Mouse (Mus musculus): ENCODE measurements at regions not wholly inside any gene's neighbourhood (a gene's known extent, or its start where the extent isn't known, plus 50 kb on each side); places are given as distances from the start of the nearest gene placed in this dataset.
"Not testable (repeated sequence)": the region's sequence is repeated elsewhere in the genome, so short reads cannot be mapped to it uniquely, and the experiment has no call there.

GRCm38 (mm10) chr17:16704199-16704598, 359.7 kb upstream of the Zfp960 start:
- no peak overlapping the region for H3K4me3 ChIP-seq (ENCODE audit: insufficient read depth, poor library complexity, severe bottlenecking)
- no peak for TF ChIP-seq MYOG (IDR thresholded peaks at IDR 0.05; ENCODE audit: control insufficient read depth, extremely low read depth, insufficient read length)
- TF ChIP-seq MAX (IDR thresholded peaks at IDR 0.05): no peak
- no peak for TF ChIP-seq MYOD1 (IDR thresholded peaks at IDR 0.05; ENCODE audit: control insufficient read depth, insufficient read length, low read depth)
- TF ChIP-seq USF1 (IDR thresholded peaks at IDR 0.05; ENCODE audit: low read depth): no peak
- TF ChIP-seq CTCF (IDR thresholded peaks at IDR 0.05; ENCODE audit: control insufficient read depth, insufficient read depth, insufficient read length): no peak
- TF ChIP-seq CEBPB (IDR thresholded peaks at IDR 0.05; ENCODE audit: low read depth): no peak
- no peak for TF ChIP-seq FOSL1 (IDR thresholded peaks at IDR 0.05; ENCODE audit: insufficient read depth, low read length, poor library complexity, severe bottlenecking)
- no peaks in the 10 kb centered on the region for H3K36me3 ChIP-seq (ENCODE audit: control insufficient read depth, insufficient read depth)
- H3K79me2 ChIP-seq (ENCODE audit: control insufficient read depth, insufficient read depth): no peaks in the 10 kb centered on the region
- H3ac ChIP-seq (ENCODE audit: control insufficient read depth, insufficient read length, low read depth): no peak overlapping the region
- no peaks in the 10 kb centered on the region for H3K79me3 ChIP-seq (ENCODE audit: low read depth)
- no peaks in the 10 kb centered on the region for H3K27me3 ChIP-seq (ENCODE audit: control insufficient read depth, insufficient read depth, insufficient read length)

GRCm38 (mm10) chr17:16705890-16706289, 358.0 kb upstream of the Zfp960 start:
- H3K79me2 ChIP-seq (ENCODE audit: control insufficient read depth, insufficient read depth): no peaks in the 10 kb centered on the region
- H3ac ChIP-seq (ENCODE audit: control insufficient read depth, insufficient read length, low read depth): no peak overlapping the region
- H3K4me3 ChIP-seq (ENCODE audit: insufficient read depth, poor library complexity, severe bottlenecking): no peak overlapping the region
- no peaks in the 10 kb centered on the region for H3K36me3 ChIP-seq (ENCODE audit: control insufficient read depth, insufficient read depth)
- TF ChIP-seq MYOG (IDR thresholded peaks at IDR 0.05; ENCODE audit: control insufficient read depth, extremely low read depth, insufficient read length): no peak
- TF ChIP-seq MAX (IDR thresholded peaks at IDR 0.05): no peak
- no peak for TF ChIP-seq FOSL1 (IDR thresholded peaks at IDR 0.05; ENCODE audit: insufficient read depth, low read length, poor library complexity, severe bottlenecking)
- no peak for TF ChIP-seq MYOD1 (IDR thresholded peaks at IDR 0.05; ENCODE audit: control insufficient read depth, insufficient read length, low read depth)
- no peak for TF ChIP-seq CTCF (IDR thresholded peaks at IDR 0.05; ENCODE audit: control insufficient read depth, insufficient read depth, insufficient read length)
- TF ChIP-seq USF1 (IDR thresholded peaks at IDR 0.05; ENCODE audit: low read depth): no peak
- TF ChIP-seq CEBPB (IDR thresholded peaks at IDR 0.05; ENCODE audit: low read depth): no peak
- H3K79me3 ChIP-seq (ENCODE audit: low read depth): no peaks in the 10 kb centered on the region
- H3K27me3 ChIP-seq (ENCODE audit: control insufficient read depth, insufficient read depth, insufficient read length): no peaks in the 10 kb centered on the region

GRCm38 (mm10) chr17:16726904-16727303, 337.0 kb upstream of the Zfp960 start:
- TF ChIP-seq MAX (IDR thresholded peaks at IDR 0.05) (no peak), CEBPB (IDR thresholded peaks at IDR 0.05; ENCODE audit: low read depth) (no peak), USF1 (IDR thresholded peaks at IDR 0.05; ENCODE audit: low read depth) (no peak), MYOD1 (IDR thresholded peaks at IDR 0.05; ENCODE audit: control insufficient read depth, insufficient read length, low read depth) (no peak), FOSL1 (IDR thresholded peaks at IDR 0.05; ENCODE audit: insufficient read depth, low read length, poor library complexity, severe bottlenecking) (no peak), CTCF (IDR thresholded peaks at IDR 0.05; ENCODE audit: control insufficient read depth, insufficient read depth, insufficient read length) (no peak), MYOG (IDR thresholded peaks at IDR 0.05; ENCODE audit: control insufficient read depth, extremely low read depth, insufficient read length) (no peak)
- no peak overlapping the region for H3K4me3 ChIP-seq (ENCODE audit: insufficient read depth, poor library complexity, severe bottlenecking)

GRCm38 (mm10) chr17:16753090-16753489, 310.8 kb upstream of the Zfp960 start:
- no peaks in the 10 kb centered on the region for H3K36me3 ChIP-seq (ENCODE audit: control insufficient read depth, insufficient read depth)
- TF ChIP-seq CTCF (IDR thresholded peaks at IDR 0.05; ENCODE audit: control insufficient read depth, insufficient read depth, insufficient read length) (no peak), MYOG (IDR thresholded peaks at IDR 0.05; ENCODE audit: control insufficient read depth, extremely low read depth, insufficient read length) (no peak), CEBPB (IDR thresholded peaks at IDR 0.05; ENCODE audit: low read depth) (no peak), MAX (IDR thresholded peaks at IDR 0.05) (no peak), USF1 (IDR thresholded peaks at IDR 0.05; ENCODE audit: low read depth) (no peak), FOSL1 (IDR thresholded peaks at IDR 0.05; ENCODE audit: insufficient read depth, low read length, poor library complexity, severe bottlenecking) (no peak)
- H3K4me3 ChIP-seq (ENCODE audit: insufficient read depth, poor library complexity, severe bottlenecking): no peak overlapping the region
- H3K79me2 ChIP-seq (ENCODE audit: control insufficient read depth, insufficient read depth): no peaks in the 10 kb centered on the region
- H3K27me3 ChIP-seq (ENCODE audit: control insufficient read depth, insufficient read depth, insufficient read length): no peaks in the 10 kb centered on the region
- no peaks in the 10 kb centered on the region for H3K79me3 ChIP-seq (ENCODE audit: low read depth)
- no peak overlapping the region for H3ac ChIP-seq (ENCODE audit: control insufficient read depth, insufficient read length, low read depth)

More at GRCm38 (mm10) chr17:16726904-16727303, 337.0 kb upstream of the Zfp960 start:
- Histone ChIP-seq H3K36me3 (ENCODE audit: control insufficient read depth, insufficient read depth) (no peaks in the 10 kb centered on the region), H3K79me2 (ENCODE audit: control insufficient read depth, insufficient read depth) (no peaks in the 10 kb centered on the region), H3ac (ENCODE audit: control insufficient read depth, insufficient read length, low read depth) (no peak overlapping the region), H3K79me3 (ENCODE audit: low read depth) (no peaks in the 10 kb centered on the region), H3K27me3 (ENCODE audit: control insufficient read depth, insufficient read depth, insufficient read length) (no peaks in the 10 kb centered on the region)

GRCm38 (mm10) chr17:16770587-16770986, 293.3 kb upstream of the Zfp960 start:
- H3K79me3 ChIP-seq (ENCODE audit: low read depth); H3ac ChIP-seq (ENCODE audit: control insufficient read depth, insufficient read length, low read depth); H3K27me3 ChIP-seq (ENCODE audit: control insufficient read depth, insufficient read depth, insufficient read length); H3K36me3 ChIP-seq (ENCODE audit: control insufficient read depth, insufficient read depth); H3K79me2 ChIP-seq (ENCODE audit: control insufficient read depth, insufficient read depth); H3K4me3 ChIP-seq (ENCODE audit: insufficient read depth, poor library complexity, severe bottlenecking): not testable (repeated sequence)

- H3K27me3 ChIP-seq (ENCODE audit: control insufficient read depth, insufficient read depth, insufficient read length): no peaks in the 10 kb centered on the region
- no peaks in the 10 kb centered on the region for H3K36me3 ChIP-seq (ENCODE audit: control insufficient read depth, insufficient read depth)
- H3K79me3 ChIP-seq (ENCODE audit: low read depth): no peaks in the 10 kb centered on the region
- H3K79me2 ChIP-seq (ENCODE audit: control insufficient read depth, insufficient read depth): no peaks in the 10 kb centered on the region
- TF ChIP-seq MYOG (IDR thresholded peaks at IDR 0.05; ENCODE audit: control insufficient read depth, extremely low read depth, insufficient read length): no peak
- no peak for TF ChIP-seq MYOD1 (IDR thresholded peaks at IDR 0.05; ENCODE audit: control insufficient read depth, insufficient read length, low read depth)
- no peak for TF ChIP-seq USF1 (IDR thresholded peaks at IDR 0.05; ENCODE audit: low read depth)
- no peak for TF ChIP-seq CEBPB (IDR thresholded peaks at IDR 0.05; ENCODE audit: low read depth)
- TF ChIP-seq CTCF (IDR thresholded peaks at IDR 0.05; ENCODE audit: control insufficient read depth, insufficient read depth, insufficient read length): no peak
- no peak for TF ChIP-seq MAX (IDR thresholded peaks at IDR 0.05)
- TF ChIP-seq FOSL1 (IDR thresholded peaks at IDR 0.05; ENCODE audit: insufficient read depth, low read length, poor library complexity, severe bottlenecking): no peak
- H3ac ChIP-seq (ENCODE audit: control insufficient read depth, insufficient read length, low read depth): no peak overlapping the region
- H3K4me3 ChIP-seq (ENCODE audit: insufficient read depth, poor library complexity, severe bottlenecking): no peak overlapping the region
Observed at GRCm38 (mm10) chr17:16798316-16798715, 265.6 kb upstream of the Zfp960 start.
